Mouse (Mus musculus): Measurements from ENCODE around the gene Gcm2. TPM values are rescaled to one million over a fixed set of nuclear protein-coding genes. Genes with fewer than 3 reads are reported as not detected.

The Gcm2 gene
- not detected in 2 replicates for polyA plus RNA-seq (2015; fragmentation: Nextera tagmentation; extraction: Ambion mirVana)

GRCm38 (mm10) chr13:41110935-41111334, at the start of gene Gcm2:
Gene Gcm2 (minus strand): TSS chr13:41111035.
- no peak within 1 kb of the TSS for H3K4me2 ChIP-seq (ENCODE audit: low read length)
- no peak within 1 kb of the TSS for H3K27ac ChIP-seq (ENCODE audit: low read length)
- H3K27me3 ChIP-seq (replicated peaks; ENCODE audit: control insufficient read depth, insufficient read depth, low read length) = 0 out of 2 replicates have a peak, but pooled peaks cover 7% of the 10 kb centered on the region
- WGBS = 89% methylated on average over 2 of the region's 3 CpGs
- H3K9me3 ChIP-seq (ENCODE audit: control insufficient read depth, low read length) = no peaks in the 10 kb centered on the region
- H3K4me1 ChIP-seq (replicated peaks; ENCODE audit: control insufficient read depth, insufficient read depth, low read length) = no peaks in the 10 kb centered on the region
- no peak for ATAC-seq
- H3K4me3 ChIP-seq (replicated peaks; ENCODE audit: low read length) = no peak within 1 kb of the TSS
- no peaks in the 10 kb centered on the region for H3K36me3 ChIP-seq (ENCODE audit: control insufficient read depth, insufficient read depth)
- H3K9ac ChIP-seq (replicated peaks; ENCODE audit: low read depth, low read length) = no peak within 1 kb of the TSS

- WGBS = 73% methylated on average over 5 of the region's 5 CpGs
- ATAC-seq = no peak
- no peak overlapping the region for H3K4me3 ChIP-seq (replicated peaks; ENCODE audit: low read length)
- no peak overlapping the region for H3K27ac ChIP-seq (ENCODE audit: low read length)
- H3K36me3 ChIP-seq (ENCODE audit: control insufficient read depth, insufficient read depth) = no peaks in the 10 kb centered on the region
- H3K9me3 ChIP-seq (ENCODE audit: control insufficient read depth, low read length) = no peaks in the 10 kb centered on the region
- no peak overlapping the region for H3K9ac ChIP-seq (replicated peaks; ENCODE audit: low read depth, low read length)
- no peaks in the 10 kb centered on the region for H3K27me3 ChIP-seq (replicated peaks; ENCODE audit: control insufficient read depth, insufficient read depth, low read length)
- no peaks in the 10 kb centered on the region for H3K4me1 ChIP-seq (replicated peaks; ENCODE audit: control insufficient read depth, insufficient read depth, low read length)
- H3K4me2 ChIP-seq (ENCODE audit: low read length) = no peak overlapping the region
Observed at GRCm38 (mm10) chr13:41158426-41158825, 47.6 kb upstream of the Gcm2 start.

- no peak overlapping the region for H3K9ac ChIP-seq (replicated peaks; ENCODE audit: low read depth, low read length)
- H3K27me3 ChIP-seq (replicated peaks; ENCODE audit: control insufficient read depth, insufficient read depth, low read length) = no peaks in the 10 kb centered on the region
- no peaks in the 10 kb centered on the region for H3K36me3 ChIP-seq (ENCODE audit: control insufficient read depth, insufficient read depth)
- no peak for ATAC-seq
- no peak overlapping the region for H3K4me3 ChIP-seq (replicated peaks; ENCODE audit: low read length)
- H3K9me3 ChIP-seq (ENCODE audit: control insufficient read depth, low read length) = no peaks in the 10 kb centered on the region
- H3K4me2 ChIP-seq (ENCODE audit: low read length) = no peak overlapping the region
- WGBS = 92% methylated on average over 11 of the region's 11 CpGs
- H3K4me1 ChIP-seq (replicated peaks; ENCODE audit: control insufficient read depth, insufficient read depth, low read length) = no peaks in the 10 kb centered on the region
- no peak overlapping the region for H3K27ac ChIP-seq (ENCODE audit: low read length)
Observed at GRCm38 (mm10) chr13:41153146-41153545, 42.3 kb upstream of the Gcm2 start.

- no peak for ATAC-seq
- Histone ChIP-seq H3K36me3 (ENCODE audit: control insufficient read depth, insufficient read depth) (no peaks in the 10 kb centered on the region), H3K27ac (ENCODE audit: low read length) (no peak overlapping the region), H3K9ac (replicated peaks; ENCODE audit: low read depth, low read length) (no peak overlapping the region), H3K4me3 (replicated peaks; ENCODE audit: low read length) (no peak overlapping the region), H3K4me1 (replicated peaks; ENCODE audit: control insufficient read depth, insufficient read depth, low read length) (no peaks in the 10 kb centered on the region), H3K27me3 (replicated peaks; ENCODE audit: control insufficient read depth, insufficient read depth, low read length) (no peaks in the 10 kb centered on the region), H3K9me3 (ENCODE audit: control insufficient read depth, low read length) (no peaks in the 10 kb centered on the region), H3K4me2 (ENCODE audit: low read length) (no peak overlapping the region)
- 80% methylated on average over 10 of the region's 10 CpGs for WGBS
Observed at GRCm38 (mm10) chr13:41146271-41146670, 35.4 kb upstream of the Gcm2 start.

- no peak for ATAC-seq
- H3K9me3 ChIP-seq (ENCODE audit: control insufficient read depth, low read length) = no peaks in the 10 kb centered on the region
- 74% methylated on average over 6 of the region's 6 CpGs for WGBS
Observed at GRCm38 (mm10) chr13:41145433-41145970, 34.7 kb upstream of the Gcm2 start.

GRCm38 (mm10) chr13:41134901-41135300, 24.1 kb upstream of the Gcm2 start:
- Histone ChIP-seq H3K27ac (ENCODE audit: low read length) (no peak overlapping the region), H3K9ac (replicated peaks; ENCODE audit: low read depth, low read length) (no peak overlapping the region), H3K36me3 (ENCODE audit: control insufficient read depth, insufficient read depth) (no peaks in the 10 kb centered on the region), H3K27me3 (replicated peaks; ENCODE audit: control insufficient read depth, insufficient read depth, low read length) (no peaks in the 10 kb centered on the region), H3K4me2 (ENCODE audit: low read length) (no peak overlapping the region), H3K9me3 (ENCODE audit: control insufficient read depth, low read length) (no peaks in the 10 kb centered on the region), H3K4me3 (replicated peaks; ENCODE audit: low read length) (no peak overlapping the region), H3K4me1 (replicated peaks; ENCODE audit: control insufficient read depth, insufficient read depth, low read length) (no peaks in the 10 kb centered on the region)
- ATAC-seq = no peak
- WGBS = 10% methylated on average over 6 of the region's 6 CpGs

More at GRCm38 (mm10) chr13:41145433-41145970, 34.7 kb upstream of the Gcm2 start:
- no peak overlapping the region for H3K9ac ChIP-seq (replicated peaks; ENCODE audit: low read depth, low read length)
- no peak overlapping the region for H3K4me2 ChIP-seq (ENCODE audit: low read length)
- no peaks in the 10 kb centered on the region for H3K27me3 ChIP-seq (replicated peaks; ENCODE audit: control insufficient read depth, insufficient read depth, low read length)
- H3K4me3 ChIP-seq (replicated peaks; ENCODE audit: low read length) = no peak overlapping the region
- no peak overlapping the region for H3K27ac ChIP-seq (ENCODE audit: low read length)
- no peaks in the 10 kb centered on the region for H3K36me3 ChIP-seq (ENCODE audit: control insufficient read depth, insufficient read depth)
- no peaks in the 10 kb centered on the region for H3K4me1 ChIP-seq (replicated peaks; ENCODE audit: control insufficient read depth, insufficient read depth, low read length)

GRCm38 (mm10) chr13:41129061-41129460, 18.2 kb upstream of the Gcm2 start:
- ATAC-seq = no peak
- no peaks in the 10 kb centered on the region for H3K4me1 ChIP-seq (replicated peaks; ENCODE audit: control insufficient read depth, insufficient read depth, low read length)
- H3K4me3 ChIP-seq (replicated peaks; ENCODE audit: low read length) = no peak overlapping the region
- H3K9me3 ChIP-seq (ENCODE audit: control insufficient read depth, low read length) = no peaks in the 10 kb centered on the region
- no peak overlapping the region for H3K27ac ChIP-seq (ENCODE audit: low read length)
- no peaks in the 10 kb centered on the region for H3K36me3 ChIP-seq (ENCODE audit: control insufficient read depth, insufficient read depth)
- WGBS = 87% methylated on average over 8 of the region's 8 CpGs
- no peaks in the 10 kb centered on the region for H3K27me3 ChIP-seq (replicated peaks; ENCODE audit: control insufficient read depth, insufficient read depth, low read length)
- no peak overlapping the region for H3K9ac ChIP-seq (replicated peaks; ENCODE audit: low read depth, low read length)
- H3K4me2 ChIP-seq (ENCODE audit: low read length) = no peak overlapping the region

GRCm38 (mm10) chr13:41128326-41128725, 17.5 kb upstream of the Gcm2 start:
- H3K9me3 ChIP-seq (ENCODE audit: control insufficient read depth, low read length) = no peaks in the 10 kb centered on the region
- ATAC-seq = no peak
- H3K4me2 ChIP-seq (ENCODE audit: low read length) = no peak overlapping the region
- no peaks in the 10 kb centered on the region for H3K4me1 ChIP-seq (replicated peaks; ENCODE audit: control insufficient read depth, insufficient read depth, low read length)
- H3K36me3 ChIP-seq (ENCODE audit: control insufficient read depth, insufficient read depth) = no peaks in the 10 kb centered on the region
- H3K4me3 ChIP-seq (replicated peaks; ENCODE audit: low read length) = no peak overlapping the region
- 87% methylated on average over 8 of the region's 8 CpGs for WGBS
- no peak overlapping the region for H3K27ac ChIP-seq (ENCODE audit: low read length)
- H3K9ac ChIP-seq (replicated peaks; ENCODE audit: low read depth, low read length) = no peak overlapping the region
- H3K27me3 ChIP-seq (replicated peaks; ENCODE audit: control insufficient read depth, insufficient read depth, low read length) = no peaks in the 10 kb centered on the region

GRCm38 (mm10) chr13:41123666-41124225, 12.9 kb upstream of the Gcm2 start:
- no peak overlapping the region for H3K9ac ChIP-seq (replicated peaks; ENCODE audit: low read depth, low read length)
- no peaks in the 10 kb centered on the region for H3K4me1 ChIP-seq (replicated peaks; ENCODE audit: control insufficient read depth, insufficient read depth, low read length)
- peak overlapping the region; percentile 43; the same call in 1 of the 2 replicates for H3K27ac ChIP-seq (ENCODE audit: low read length)
- H3K36me3 ChIP-seq (ENCODE audit: control insufficient read depth, insufficient read depth) = no peaks in the 10 kb centered on the region
- no peak overlapping the region for H3K4me2 ChIP-seq (ENCODE audit: low read length)
- H3K9me3 ChIP-seq (ENCODE audit: control insufficient read depth, low read length) = no peaks in the 10 kb centered on the region
- WGBS = 44% methylated on average over 6 of the region's 6 CpGs
- peak; percentile 57 for ATAC-seq
- H3K27me3 ChIP-seq (replicated peaks; ENCODE audit: control insufficient read depth, insufficient read depth, low read length) = no peaks in the 10 kb centered on the region
- H3K4me3 ChIP-seq (replicated peaks; ENCODE audit: low read length) = no peak overlapping the region
